Mouse (Mus musculus) left cerebral cortex, postnatal 36 days (tissue): ENCODE measurements around the gene Vmn1r188. TPM values are rescaled to one million over a fixed set of nuclear protein-coding genes. Genes with fewer than 3 reads are reported as not detected.
"Not testable (repeated sequence)": the region's sequence is repeated elsewhere in the genome, so short reads cannot be mapped to it uniquely, and the experiment has no call there.

Experiments used
- DNase-seq, 2 experiments: peaks; one replicate each; pipeline ENCODE4 v3.0.0; 2021 to 2022; ENCODE audit warnings: low spot score in 2 of 2, mixed read lengths in 1 of 2
- intact Hi-C: fragments of 180-260 bp; cut with DNase I; formaldehyde crosslinking; loops from one replicate; pipeline ENCODE4 v1.15.1; 2025
- total RNA-seq, 2 experiments: library from RNA; stranded (reverse); gene quantifications; 2 replicates each; pipeline ENCODE4 v1.2.3; 2021

The Vmn1r188 gene
- total RNA-seq: not detected

DNA sequence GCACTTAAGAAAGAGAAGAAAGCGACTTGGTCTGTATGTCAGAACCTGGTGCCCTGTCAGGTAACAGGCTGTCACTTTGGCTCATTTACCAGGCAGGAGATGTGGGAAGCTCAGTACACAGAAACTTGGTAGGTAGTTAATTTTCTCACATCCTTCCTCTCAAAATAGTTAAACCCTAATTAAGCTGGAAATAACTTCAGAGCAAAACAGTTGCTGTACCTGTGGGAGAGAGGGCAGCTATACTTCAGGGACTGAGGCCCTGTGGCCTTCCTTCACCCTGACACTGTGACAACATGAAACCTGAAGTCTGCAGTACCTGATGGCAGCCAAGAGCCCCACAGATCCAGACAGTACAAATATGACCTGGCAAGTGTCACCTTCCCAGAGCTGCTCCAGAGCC, at the start of gene Vmn1r188:
Gene Vmn1r188, plus strand, starts transcription at position 301 of the 400 bp plus-strand sequence.
- DNase-seq, intact Hi-C loops: not testable (repeated sequence)

DNA sequence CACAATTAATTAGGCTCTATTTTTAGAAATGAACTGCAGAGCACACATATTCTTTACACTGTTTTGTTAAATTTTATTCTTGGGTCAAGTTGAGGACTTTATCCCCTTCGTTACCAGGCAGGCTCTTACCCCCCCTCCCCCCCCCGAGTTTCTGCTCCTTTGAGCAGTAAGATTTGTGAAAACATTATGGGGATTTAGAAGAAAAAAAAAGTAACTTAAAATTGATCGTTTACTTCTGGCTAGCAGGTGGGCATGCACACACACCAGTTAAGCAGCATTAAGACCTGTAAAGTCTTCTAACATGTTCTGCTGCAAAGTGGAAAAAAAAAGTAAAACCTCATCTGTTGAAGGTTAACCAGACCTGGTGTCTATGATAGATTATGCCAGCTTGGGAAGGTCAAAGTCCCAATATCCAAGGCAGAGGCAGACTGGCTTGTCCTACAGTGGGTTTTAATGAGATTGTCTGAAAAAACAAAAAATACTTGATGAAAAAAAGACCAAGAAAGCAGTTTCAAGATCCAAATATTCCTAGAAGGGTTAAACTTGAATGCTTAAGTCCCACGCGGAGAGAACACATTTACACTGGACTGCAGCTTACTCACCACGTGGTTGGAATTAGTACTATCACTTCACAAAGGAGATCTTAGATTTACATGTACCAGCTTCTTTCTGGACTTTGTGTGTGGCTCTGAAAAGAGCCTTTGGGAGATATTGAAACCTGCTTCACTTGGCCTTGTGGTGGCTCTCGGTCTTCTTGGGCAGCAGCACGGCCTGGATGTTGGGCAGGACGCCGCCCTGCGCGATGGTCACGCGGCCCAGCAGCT, 49.6 kb upstream of the Vmn1r188 start:
- intact Hi-C loops: loop anchor here (5.0 kb wide), 3 partner anchors 1378 to 1723 kb away; partner anchors contain the start of genes Hist1h2ac, Hist1h2bc and Hist1h4b

GRCm38 (mm10) chr13:22035267-22036148, 48.7 kb upstream of the Vmn1r188 start, which contains the start of the genes Hist1h2ah and Hist1h2bk:
Gene Hist1h2ah (minus strand): TSS chr13:22035568.
Gene Hist1h2bk (plus strand): TSS chr13:22035870.
- intact Hi-C loops: loop anchor here (5.0 kb wide), 2 partner anchors 1647 to 1722 kb away; partner anchors contain the start of genes Hist1h2ac, Hist1h2bc and Hist1h4b
- peak; percentile 77 to 83 for DNase-seq

More for the DNA sequence above, 49.6 kb upstream of the Vmn1r188 start:
- no peak for DNase-seq

- no peak for DNase-seq
- intact Hi-C loops: loop anchor here (5.0 kb wide), 2 partner anchors 1646 to 1721 kb away; partner anchors contain the start of genes Hist1h2ac, Hist1h2bc and Hist1h4b
These were observed 47.9 kb upstream of the Vmn1r188 start for GRCm38 (mm10) chr13:22036149-22036956.

DNA sequence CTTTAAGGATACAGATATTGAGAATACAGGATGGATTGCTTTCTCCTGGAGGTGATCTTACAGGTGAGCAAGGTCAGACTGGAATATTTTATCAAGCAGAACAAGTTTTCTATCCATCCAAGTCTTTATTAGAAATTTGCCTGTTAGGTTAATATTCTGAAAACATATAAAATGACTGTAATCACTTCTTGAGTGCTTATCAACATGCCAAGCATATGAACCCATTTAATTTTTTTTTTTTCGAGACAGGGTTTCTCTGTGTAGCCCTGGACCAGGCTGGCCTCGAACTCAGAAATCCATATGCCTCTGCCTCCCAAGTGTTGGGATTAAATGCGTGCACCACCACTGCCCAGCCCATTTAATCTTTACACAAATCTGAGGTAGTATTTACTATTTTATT, 47.3 kb upstream of the Vmn1r188 start:
- intact Hi-C loops: loop anchor here (5.0 kb wide), 2 partner anchors 1645 to 1720 kb away; partner anchors contain the start of genes Hist1h2ac, Hist1h2bc and Hist1h4b
- DNase-seq: no peak

- intact Hi-C loops: loop anchor here (5.0 kb wide), 2 partner anchors 1645 to 1720 kb away; partner anchors contain the start of genes Hist1h2ac, Hist1h2bc and Hist1h4b
- DNase-seq: no peak
These were observed 46.8 kb upstream of the Vmn1r188 start for GRCm38 (mm10) chr13:22037415-22037814.

- no peak for DNase-seq
- intact Hi-C loops: loop anchor here (5.0 kb wide), 2 partner anchors 1643 to 1718 kb away; partner anchors contain the start of genes Hist1h2ac, Hist1h2bc and Hist1h4b
These were observed 44.9 kb upstream of the Vmn1r188 start for GRCm38 (mm10) chr13:22039364-22039763.

DNA sequence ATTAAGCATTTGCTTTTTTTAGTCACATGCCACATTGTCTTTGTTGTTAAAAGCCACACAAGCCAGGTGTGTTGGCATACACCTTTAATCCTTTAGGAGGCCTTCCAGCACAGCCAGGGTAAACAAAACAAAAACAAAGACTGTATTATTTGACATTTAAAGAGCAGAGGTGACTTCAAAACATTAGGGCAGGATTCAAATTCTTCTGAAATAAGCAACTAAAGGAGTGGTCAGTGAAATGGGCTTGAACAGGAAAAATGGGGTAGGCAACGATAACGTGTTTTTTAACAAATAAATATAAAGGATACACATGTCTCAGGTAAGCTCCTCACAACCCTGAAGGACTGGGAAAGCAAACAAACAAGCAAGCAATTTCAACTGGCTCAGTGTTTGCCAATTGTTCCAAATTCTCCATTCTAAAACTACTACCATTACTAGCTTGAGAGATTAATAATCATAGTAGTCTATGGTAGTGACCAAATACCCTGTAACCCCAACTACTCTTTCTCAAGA, 44.2 kb upstream of the Vmn1r188 start:
- intact Hi-C loops: loop anchor here (5.0 kb wide), 7 partner anchors 323 to 1717 kb away; partner anchors contain the start of genes Hist1h1e, Hist1h1t, Hist1h2ac and Hist1h2af
- no peak for DNase-seq

DNA sequence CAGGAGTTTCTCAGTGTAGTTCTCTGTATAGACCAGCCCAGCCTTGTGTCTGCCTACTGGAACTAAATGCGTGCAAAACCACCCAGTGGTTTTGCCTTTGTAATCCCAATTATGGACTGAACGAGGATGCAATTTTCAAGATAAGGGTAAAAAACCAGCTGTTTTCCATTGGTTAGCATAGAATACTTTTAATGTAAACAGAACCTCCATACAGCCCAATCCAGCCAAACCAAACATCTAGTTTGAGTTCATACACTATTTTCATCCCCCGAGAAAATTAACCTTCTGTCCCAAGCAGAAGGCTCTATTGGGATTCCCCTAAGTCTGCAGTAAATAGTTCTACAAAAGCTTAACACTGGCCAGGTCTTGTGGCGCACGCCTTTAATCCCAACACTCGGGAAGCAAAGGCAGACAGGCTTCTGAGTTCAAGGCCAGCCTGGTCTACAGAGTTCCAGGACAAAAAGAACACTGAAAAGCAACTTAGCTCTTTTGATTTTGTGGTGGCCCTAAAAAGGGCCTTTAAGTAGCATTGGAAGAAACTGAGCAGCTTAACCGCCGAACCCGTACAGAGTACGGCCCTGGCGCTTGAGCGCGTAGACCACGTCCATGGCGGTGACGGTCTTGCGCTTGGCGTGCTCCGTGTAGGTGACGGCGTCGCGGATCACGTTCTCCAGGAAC, 43.6 kb upstream of the Vmn1r188 start:
- no peak for DNase-seq
- intact Hi-C loops: loop anchor here (5.0 kb wide), 5 partner anchors 323 to 1707 kb away; partner anchors contain the start of genes Hist1h1e, Hist1h1t, Hist1h2af and Hist1h2ai

GRCm38 (mm10) chr13:22041142-22041536, 43.1 kb upstream of the Vmn1r188 start, which contains the start of gene Hist1h4i:
Gene Hist1h4i (minus strand): TSS chr13:22041362.
- intact Hi-C loops: loop anchor here (5.0 kb wide), 5 partner anchors 324 to 1706 kb away; partner anchors contain the start of genes Hist1h1e, Hist1h1t, Hist1h2af and Hist1h2ai
- peak; percentile 98 to 99 for DNase-seq

DNA sequence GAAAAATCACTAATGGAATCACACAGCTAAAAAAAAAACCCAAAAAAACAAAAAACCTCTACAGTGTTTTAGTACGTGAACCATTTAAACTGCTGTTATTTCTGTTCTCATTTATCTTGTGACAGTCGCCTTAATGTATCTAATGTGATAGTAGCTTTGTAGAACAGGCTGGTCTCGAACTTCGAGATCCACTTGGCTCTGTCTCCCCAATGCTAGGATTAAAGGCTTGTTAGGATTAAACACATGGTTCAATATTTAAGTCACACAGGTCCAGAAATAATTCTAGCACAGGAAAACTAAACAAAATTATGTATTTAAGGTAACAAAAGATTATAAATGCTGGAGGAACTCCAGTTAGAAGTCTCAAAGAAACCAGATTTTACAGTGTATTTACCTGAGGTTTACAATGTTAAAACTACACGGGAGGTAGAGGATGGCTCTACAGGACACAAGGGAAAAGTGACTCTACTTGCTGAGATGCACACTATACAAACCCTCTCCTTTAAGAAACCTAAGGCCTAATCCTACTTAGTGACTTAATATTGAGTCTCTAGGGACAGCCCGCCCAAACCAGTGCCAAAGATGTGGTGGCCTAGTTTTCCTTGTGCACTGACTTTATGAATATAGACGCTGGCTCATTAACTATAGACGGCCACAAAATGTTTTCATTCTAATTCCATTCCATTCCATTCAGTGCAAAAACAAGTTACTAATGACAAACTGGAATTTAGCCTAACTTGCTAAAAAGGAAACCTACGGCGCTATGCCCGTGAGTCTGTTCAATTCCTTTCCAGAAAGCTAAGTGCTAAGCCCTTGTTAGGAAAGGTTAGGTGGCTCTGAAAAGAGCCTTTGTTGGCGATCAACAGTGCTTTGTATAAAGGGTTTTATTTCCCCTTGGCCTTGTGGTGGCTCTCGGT, 42.3 kb upstream of the Vmn1r188 start:
- no peak for DNase-seq
- intact Hi-C loops: loop anchor here (5.0 kb wide), 5 partner anchors 325 to 1705 kb away; partner anchors contain the start of genes Hist1h1e, Hist1h1t, Hist1h2af and Hist1h2ai

- peak; percentile 86 to 90 for DNase-seq
- intact Hi-C loops: loop anchor here (5.0 kb wide), 5 partner anchors 326 to 1704 kb away; partner anchors contain the start of genes Hist1h1e, Hist1h1t, Hist1h2af and Hist1h2ai
These were observed 41.4 kb upstream of the Vmn1r188 start, which contains the start of the genes Hist1h2ag and Hist1h2bj for GRCm38 (mm10) chr13:22042568-22043502. Gene Hist1h2ag (minus strand): TSS chr13:22042944. Gene Hist1h2bj (plus strand): TSS chr13:22043214.

DNA sequence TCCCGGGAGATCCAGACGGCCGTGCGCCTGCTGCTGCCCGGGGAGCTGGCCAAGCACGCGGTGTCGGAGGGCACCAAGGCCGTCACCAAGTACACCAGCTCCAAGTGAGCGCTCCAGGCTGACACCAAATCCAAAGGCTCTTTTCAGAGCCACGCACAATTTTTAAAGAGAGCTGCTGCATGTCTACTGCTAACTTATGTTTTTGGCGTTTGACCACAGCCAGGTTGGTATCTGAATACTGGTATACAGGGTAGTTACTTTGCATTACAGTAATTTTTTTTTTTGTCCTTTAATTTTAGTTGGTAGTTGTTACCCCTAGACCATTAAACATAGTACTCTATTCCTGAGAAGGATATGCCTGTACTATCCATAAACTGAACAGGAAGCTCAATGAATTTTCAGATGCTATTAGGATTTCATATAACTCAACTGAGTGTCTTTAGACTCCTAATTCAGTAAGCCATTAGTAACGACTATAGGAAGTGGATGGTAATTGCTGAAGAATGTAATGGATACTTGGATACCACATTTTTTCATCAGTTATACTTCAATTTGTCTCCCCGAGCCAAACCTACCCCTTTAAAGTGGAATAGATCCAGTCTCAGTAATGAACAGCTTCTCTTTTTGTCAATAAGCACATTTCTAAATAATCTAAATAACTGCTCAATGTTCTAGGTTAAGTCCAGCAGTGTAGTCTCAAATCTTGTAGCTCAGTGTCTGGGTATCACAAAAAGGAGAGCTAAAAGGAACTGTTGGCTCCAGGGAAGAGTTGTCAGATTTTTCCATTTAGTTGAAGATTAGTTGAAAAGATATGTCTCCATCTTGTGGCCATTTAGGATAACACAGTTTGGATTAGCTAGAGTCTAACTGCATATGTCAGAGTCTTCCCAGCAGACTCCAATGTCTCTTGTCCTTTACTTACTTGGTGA, 40.5 kb upstream of the Vmn1r188 start:
- no peak for DNase-seq
- intact Hi-C loops: loop anchor here (5.0 kb wide), 5 partner anchors 326 to 1704 kb away; partner anchors contain the start of genes Hist1h1e, Hist1h1t, Hist1h2af and Hist1h2ai
